Mouse (Mus musculus) embryonic facial prominence, embryonic 14.5 days (tissue): ENCODE data around the gene Eefsec. TPM values are rescaled to one million over a fixed set of nuclear protein-coding genes. Genes with fewer than 3 reads are reported as not detected.

ENCODE experiments used
- ATAC-seq: fragments of 200-750 bp; cut with Nextera tagmentation; 2 replicates; pipeline ENCODE4 v1.8.0; 2017; ENCODE audit warnings: low read depth, moderate number of reproducible peaks, moderate TSS enrichment
- DNase-seq: peaks from one replicate; pipeline ENCODE4 v3.0.0-alpha.2; 2015; ENCODE audit warnings: low spot score
- H3K27ac ChIP-seq: fragments of 300-500 bp; sonication (generic); replicated peaks from 2 replicates; pipeline ENCODE4 v1.5.1; 2014; ENCODE audit warnings: low read depth, mild to moderate bottlenecking, low read length, moderate library complexity
- H3K27me3 ChIP-seq: fragments of 300-500 bp; sonication (generic); replicated peaks from 2 replicates; pipeline ENCODE4 v1.6.1; 2014; ENCODE audit warnings: low read length; ENCODE audit not compliant: control insufficient read depth, insufficient read depth
- H3K36me3 ChIP-seq: fragments of 300-500 bp; sonication (generic); 2 replicates; pipeline ENCODE4 v1.6.1; 2014; ENCODE audit warnings: low read length, mixed read lengths; ENCODE audit not compliant: control insufficient read depth, insufficient read depth
- H3K4me1 ChIP-seq: fragments of 300-500 bp; sonication (generic); 2 replicates; pipeline ENCODE4 v1.6.1; 2014; ENCODE audit warnings: antibody characterized with exemption, low read length; ENCODE audit not compliant: control insufficient read depth, insufficient read depth
- H3K4me2 ChIP-seq: fragments of 300-500 bp; sonication (generic); 2 replicates; pipeline ENCODE4 v1.6.1; 2014; ENCODE audit warnings: low read depth, mild to moderate bottlenecking, low read length, moderate library complexity, mixed read lengths
- H3K4me3 ChIP-seq: fragments of 300-500 bp; sonication (generic); 2 replicates; pipeline ENCODE4 v1.5.1; 2014; ENCODE audit warnings: low read depth, mild to moderate bottlenecking, low read length
- H3K9ac ChIP-seq: fragments of 300-500 bp; sonication (generic); 2 replicates; pipeline ENCODE4 v1.6.1; 2014; ENCODE audit warnings: low read depth, mild to moderate bottlenecking, low read length, moderate library complexity, mixed read lengths
- H3K9me3 ChIP-seq: fragments of 300-500 bp; sonication (generic); 2 replicates; pipeline ENCODE4 v1.6.1; 2016; ENCODE audit warnings: low read length; ENCODE audit not compliant: control insufficient read depth
- WGBS: fragments of 180-500 bp; shearing (Covaris S2); extraction: QIAGEN DNeasy Blood & Tissue Kit; methylation state at CpG from one replicate; pipeline ENCODE4 v1.1.7; 2014; 5-methylcytosine and 5-hydroxymethylcytosine counted together
- polyA plus RNA-seq: library from polyadenylated mRNA; unstranded; fragments of >200 nt; fragmentation: Nextera tagmentation; extraction: Ambion mirVana; gene quantifications from 2 replicates; pipeline ENCODE4 v1.2.1, GENCODE M21; 2014

Eefsec gene
- polyA plus RNA-seq, 1 experiment from 2014 or later, result 30.2 TPM

DNA sequence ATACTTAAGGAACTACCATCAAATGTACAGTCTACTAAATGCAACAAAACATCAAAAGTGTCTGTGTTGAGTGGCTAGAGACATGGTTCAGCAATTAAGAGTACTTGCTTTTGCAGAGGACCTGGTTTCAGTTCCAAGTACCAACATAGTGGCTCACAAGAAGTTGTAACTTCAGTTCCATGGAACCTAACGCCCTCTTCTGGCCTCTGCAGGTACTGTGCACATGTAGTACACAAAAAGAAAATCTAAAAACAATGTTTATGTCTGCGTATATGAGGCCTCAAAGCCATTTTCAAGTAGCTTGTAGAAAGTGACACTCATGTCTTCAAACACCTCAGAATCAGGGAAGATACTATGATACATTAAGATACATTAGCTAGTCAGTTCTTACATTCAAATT, 48.4 kb downstream of the Eefsec start:
- no peaks in the 10 kb centered on the region for H3K36me3 ChIP-seq
- ATAC-seq (no peak), DNase-seq (no peak)
- no peak overlapping the region for H3K9ac ChIP-seq
- H3K4me2 ChIP-seq, result no peak overlapping the region
- peaks cover 16% of the 10 kb centered on the region; the same call in 1 of the 2 replicates for H3K4me1 ChIP-seq
- H3K9me3 ChIP-seq, result no peaks in the 10 kb centered on the region
- H3K4me3 ChIP-seq, result no peak overlapping the region
- no peak overlapping the region for H3K27ac ChIP-seq
- no peaks in the 10 kb centered on the region for H3K27me3 ChIP-seq
- 70% methylated on average over 2 of the region's 2 CpGs for WGBS

DNA sequence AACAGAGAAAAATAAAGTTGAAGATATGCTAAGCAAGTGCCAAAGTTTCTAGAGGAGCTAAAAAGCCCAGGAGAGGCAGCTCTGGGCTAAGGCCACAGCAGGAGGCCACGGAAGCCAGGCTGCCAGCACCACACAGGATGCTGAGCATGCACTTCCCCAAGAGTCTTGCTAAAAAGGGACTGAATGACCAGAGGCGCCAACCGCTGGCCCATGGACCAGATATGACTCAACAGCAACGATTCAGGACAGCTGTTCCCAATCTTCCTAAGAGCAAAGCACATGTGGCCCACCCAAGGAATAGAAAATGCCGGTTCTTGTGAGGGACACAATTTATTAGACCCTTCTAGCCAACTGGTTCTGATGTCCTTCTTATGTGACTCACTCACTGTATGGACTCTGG, 57.4 kb downstream of the Eefsec start:
- WGBS, result 38% methylated on average over 5 of the region's 5 CpGs
- Histone ChIP-seq H3K4me3 (no peak overlapping the region), H3K27ac (peak overlapping the region; percentile 41), H3K4me2 (no peak overlapping the region), H3K27me3 (no peaks in the 10 kb centered on the region), H3K9me3 (no peaks in the 10 kb centered on the region), H3K9ac (no peak overlapping the region), H3K36me3 (no peaks in the 10 kb centered on the region; the same call in 1 of the 2 replicates), H3K4me1 (peaks cover 40% of the 10 kb centered on the region)
- no peak for ATAC-seq
- peak; percentile 68 for DNase-seq

DNA sequence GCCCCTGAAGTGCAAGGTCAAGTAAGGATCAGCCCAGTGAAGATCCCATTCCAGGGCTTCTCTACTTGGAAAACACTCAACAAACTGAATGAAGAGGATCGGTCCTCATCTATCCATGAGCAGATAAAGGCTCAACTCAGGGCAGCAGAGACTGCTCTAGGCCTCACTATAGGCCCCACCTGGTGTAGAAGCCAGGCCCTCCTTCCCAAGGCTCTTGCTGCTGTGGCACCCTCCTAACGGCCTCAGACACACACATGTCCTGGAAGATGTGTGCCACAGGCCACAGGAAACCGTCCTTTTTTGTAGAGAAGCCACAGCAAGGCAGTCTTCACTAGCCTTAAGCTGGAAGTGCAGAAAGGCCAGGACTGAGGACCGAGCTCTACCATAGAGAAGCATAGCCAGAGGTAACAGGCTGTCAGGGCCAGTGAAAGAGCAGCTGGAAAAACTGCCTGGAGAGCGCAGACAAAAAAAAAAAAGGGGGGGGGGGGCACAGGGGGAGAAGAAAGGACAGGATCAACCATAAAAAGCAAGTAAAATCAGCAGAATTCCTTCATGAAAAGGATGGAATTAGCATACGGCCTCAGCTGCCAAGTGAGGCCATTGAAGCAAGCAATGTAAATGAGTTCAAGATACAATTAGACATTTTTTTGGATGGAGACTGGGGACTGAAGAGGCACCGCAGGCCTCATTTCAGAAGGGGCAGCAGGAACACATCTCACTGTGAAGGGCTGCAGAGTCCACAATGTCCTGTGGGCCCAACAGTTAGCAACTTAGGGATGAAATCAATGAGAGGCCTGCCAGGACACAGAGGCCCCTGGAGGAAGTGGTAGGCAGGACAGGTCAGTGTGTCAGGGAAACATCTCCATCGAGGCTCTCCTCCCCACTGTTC, 58.3 kb downstream of the Eefsec start:
- 54% methylated on average over 8 of the region's 8 CpGs for WGBS
- no peaks in the 10 kb centered on the region for H3K9me3 ChIP-seq
- H3K27ac ChIP-seq, result peak overlapping the region; percentile 72
- no peaks in the 10 kb centered on the region; the same call in 1 of the 2 replicates for H3K36me3 ChIP-seq
- no peak overlapping the region for H3K9ac ChIP-seq
- H3K4me3 ChIP-seq, result no peak overlapping the region
- ATAC-seq, result peak; percentile 51
- peaks cover 44% of the 10 kb centered on the region for H3K4me1 ChIP-seq
- H3K4me2 ChIP-seq, result no peak overlapping the region
- DNase-seq, result peak; percentile 79
- no peaks in the 10 kb centered on the region for H3K27me3 ChIP-seq

DNA sequence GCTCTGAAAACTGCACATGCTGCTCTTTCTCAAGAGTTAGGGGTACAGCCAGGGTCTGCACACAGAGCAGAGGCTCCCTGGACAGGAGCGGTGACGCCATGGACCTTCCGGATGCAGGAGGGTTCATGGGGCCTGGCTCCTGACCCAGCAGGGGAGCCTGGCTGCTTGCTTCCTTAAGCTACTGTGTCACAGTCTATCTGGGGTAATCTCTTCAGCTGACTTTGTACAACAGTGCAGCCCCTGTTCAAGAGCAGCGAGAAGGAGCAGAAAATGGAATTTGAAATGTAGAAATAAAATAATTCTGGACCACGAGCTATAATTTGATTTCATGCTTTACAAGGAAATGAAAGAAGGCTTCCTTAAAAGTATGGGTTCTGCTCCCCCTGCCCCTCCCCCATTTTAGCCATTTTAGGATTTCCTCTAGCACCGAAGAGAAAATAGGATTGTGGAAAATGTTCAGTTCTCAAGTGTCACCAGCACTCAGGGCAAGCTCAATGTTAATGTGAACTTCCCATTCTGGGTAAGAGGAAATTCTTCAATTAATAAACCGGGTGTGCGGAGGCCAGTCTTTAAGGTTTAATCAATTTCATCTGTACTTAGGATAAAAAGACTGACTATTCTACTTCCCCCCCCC, 61.8 kb downstream of the Eefsec start:
- peaks cover 44% of the 10 kb centered on the region for H3K4me1 ChIP-seq
- H3K4me2 ChIP-seq, result peak overlapping the region; percentile 30; the same call in 1 of the 2 replicates
- peak overlapping the region; percentile 84 for H3K27ac ChIP-seq
- H3K9ac ChIP-seq, result 0 out of 2 replicates have a peak overlapping the region, but pooled peaks have one; percentile 25
- no peak overlapping the region for H3K4me3 ChIP-seq
- H3K36me3 ChIP-seq, result no peaks in the 10 kb centered on the region
- WGBS, result 21% methylated on average over 8 of the region's 8 CpGs
- ATAC-seq (peak; percentile 35; the same call in 1 of the 2 replicates), DNase-seq (peak; percentile 81)
- H3K27me3 ChIP-seq, result no peaks in the 10 kb centered on the region
- no peaks in the 10 kb centered on the region for H3K9me3 ChIP-seq

DNA sequence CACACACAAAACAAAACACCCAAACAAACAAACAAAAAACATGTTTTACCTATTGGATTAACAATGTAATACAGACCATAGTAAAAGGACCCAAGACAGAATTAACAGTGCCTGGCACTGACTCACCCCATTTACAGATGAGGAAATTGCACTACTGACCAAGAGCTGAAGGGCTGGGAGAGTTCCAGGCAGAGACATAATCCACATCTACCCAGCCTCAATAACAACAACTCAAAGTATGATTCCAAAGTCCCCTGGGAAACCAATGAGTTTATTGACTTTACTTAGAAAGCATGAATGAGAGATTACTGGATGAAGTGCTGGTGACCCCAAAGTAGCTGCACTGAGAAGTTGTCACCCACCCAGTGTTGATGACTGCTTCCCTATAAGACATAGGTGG, 62.6 kb downstream of the Eefsec start:
- peak overlapping the region; percentile 84; the same call in 1 of the 2 replicates for H3K27ac ChIP-seq
- H3K36me3 ChIP-seq, result no peaks in the 10 kb centered on the region
- ATAC-seq, result no peak
- H3K9me3 ChIP-seq, result no peaks in the 10 kb centered on the region
- no peak overlapping the region for H3K9ac ChIP-seq
- no peak for DNase-seq
- no peak overlapping the region for H3K4me3 ChIP-seq
- no peak overlapping the region for H3K4me2 ChIP-seq
- H3K4me1 ChIP-seq, result peaks cover 40% of the 10 kb centered on the region
- no peaks in the 10 kb centered on the region for H3K27me3 ChIP-seq

DNA sequence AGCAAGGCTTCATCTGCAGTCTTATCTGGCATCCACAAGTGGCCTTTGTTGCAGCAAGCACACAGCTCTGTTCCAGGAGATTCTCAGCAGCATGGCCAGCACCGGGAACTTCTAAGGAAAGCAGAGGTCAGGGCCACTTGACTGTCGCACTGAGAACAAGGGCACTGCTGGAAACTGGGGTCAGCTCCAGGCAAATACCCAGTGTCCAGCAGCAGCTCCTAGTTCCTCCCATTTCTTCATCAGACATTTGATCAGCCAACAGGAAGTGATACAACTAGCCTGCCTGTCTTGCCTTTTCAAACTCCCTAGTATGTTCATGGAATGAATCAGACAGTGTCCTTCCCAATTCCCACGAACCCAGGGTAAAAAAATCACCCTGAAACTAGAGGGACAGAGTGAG, 66.6 kb downstream of the Eefsec start:
- no peak overlapping the region for H3K9ac ChIP-seq
- no peaks in the 10 kb centered on the region; the same call in 1 of the 2 replicates for H3K27me3 ChIP-seq
- H3K9me3 ChIP-seq, result no peaks in the 10 kb centered on the region
- ATAC-seq (no peak), DNase-seq (no peak)
- H3K4me1 ChIP-seq, result peaks cover 11% of the 10 kb centered on the region
- no peak overlapping the region for H3K4me2 ChIP-seq
- H3K27ac ChIP-seq, result no peak overlapping the region
- 34% methylated on average over 3 of the region's 3 CpGs for WGBS
- no peak overlapping the region for H3K4me3 ChIP-seq
- H3K36me3 ChIP-seq, result no peaks in the 10 kb centered on the region

DNA sequence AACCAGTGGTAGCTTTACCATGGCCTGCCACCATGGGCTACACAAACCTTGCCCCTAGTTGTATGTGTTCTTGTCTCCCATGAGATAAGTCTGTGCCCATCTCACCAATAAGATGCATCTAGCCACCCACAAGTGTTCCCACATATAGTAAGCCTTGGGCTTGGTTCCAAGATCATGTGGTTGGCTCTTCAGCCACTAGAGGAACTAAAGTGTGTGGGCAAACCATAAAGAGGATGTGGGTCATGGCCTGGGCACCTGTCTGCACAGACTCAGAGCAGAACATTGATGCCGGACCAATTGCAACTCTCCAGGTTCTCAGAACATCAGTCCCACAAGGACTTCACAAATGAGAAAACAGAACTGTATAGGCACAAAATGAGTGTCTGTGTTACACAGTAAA, 67.5 kb downstream of the Eefsec start:
- H3K4me2 ChIP-seq, result no peak overlapping the region
- ATAC-seq (no peak), DNase-seq (no peak)
- 65% methylated on average over 1 of the region's 1 CpGs for WGBS
- H3K36me3 ChIP-seq, result no peaks in the 10 kb centered on the region
- no peak overlapping the region for H3K9ac ChIP-seq
- H3K27me3 ChIP-seq, result no peaks in the 10 kb centered on the region; the same call in 1 of the 2 replicates
- peaks cover 2% of the 10 kb centered on the region for H3K4me1 ChIP-seq
- no peak overlapping the region for H3K4me3 ChIP-seq
- no peak overlapping the region for H3K27ac ChIP-seq
- no peaks in the 10 kb centered on the region for H3K9me3 ChIP-seq

DNA sequence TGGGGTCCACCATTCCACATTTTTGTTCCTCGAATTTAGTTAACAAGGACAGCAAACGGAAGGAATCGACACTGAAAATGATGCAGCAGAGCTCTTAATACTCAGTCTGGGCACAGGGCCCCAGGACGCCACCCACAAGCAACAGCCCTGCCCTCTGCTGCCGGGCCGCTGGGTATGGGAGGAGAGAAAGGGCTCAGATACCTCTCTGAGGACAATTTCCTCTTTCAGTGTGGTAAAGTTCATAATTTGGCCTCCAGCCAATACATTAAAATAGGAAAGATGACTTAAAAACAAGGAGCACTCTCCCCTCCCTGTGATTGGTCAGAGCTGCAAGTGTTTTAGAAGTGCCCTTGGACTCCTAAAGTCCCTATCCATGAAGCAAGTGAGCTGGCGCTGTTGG, 72.1 kb downstream of the Eefsec start:
- Histone ChIP-seq H3K27me3 (no peaks in the 10 kb centered on the region; the same call in 1 of the 2 replicates), H3K9ac (no peak overlapping the region), H3K4me3 (no peak overlapping the region), H3K4me1 (peaks cover 7% of the 10 kb centered on the region), H3K4me2 (no peak overlapping the region), H3K9me3 (no peaks in the 10 kb centered on the region), H3K27ac (no peak overlapping the region), H3K36me3 (no peaks in the 10 kb centered on the region)
- WGBS, result 64% methylated on average over 7 of the region's 7 CpGs
- DNase-seq, result no peak
- no peak for ATAC-seq
